20 mouse cellular contexts compared by ENCODE assay signal in genomic region chr14:39859294-39859693, GRCm38 (mm10).
DNase-seq lines count a peak whose midpoint lies in the region; ATAC-seq and TF ChIP-seq lines count a peak whose summit lies in the region.
"Had no signal": no experiment of that assay in that cellular context is flagged by ENCODE, and none has a peak within 500 bp of the region (broad histone marks: within the 10 kb centered on the region; RNA-seq: fewer than 3 reads in every experiment).

No protein-coding gene starts in this region.

- peak; percentile 17 for DNase-seq in brain, adult 2 months (ENCODE audit: low read depth, low spot score)
- peak; percentile 25 to 60 for DNase-seq in cerebellum, adult 2 months
- peak; percentile 19 to 37 for DNase-seq in cerebellum, postnatal 10 days
- DNase-seq in hindbrain, embryonic 10.5 days (ENCODE audit: low spot score), result no peak
- DNase-seq: adrenal gland, adult 8-10 months; adrenal gland, postnatal 36 days; forebrain, postnatal 0 days; gastrocnemius, adult 2 months; heart, adult 2 months; heart, postnatal 14 days; kidney, adult 2 months had no signal

- TF ChIP-seq CTCF in cerebellum, adult 2 months (IDR thresholded peaks at IDR 0.05; ENCODE audit: borderline replicate concordance, insufficient read depth, low read depth, low read length), result no peak

- H3K9me3 ChIP-seq in neural tube, embryonic 15.5 days (replicated peaks), result no peaks in the 10 kb centered on the region
- no peaks in the 10 kb centered on the region for H3K9me3 ChIP-seq in hindbrain, embryonic 10.5 days
- H3K9me3 ChIP-seq in forebrain, embryonic 13.5 days (replicated peaks), result no peaks in the 10 kb centered on the region
- H3K9me3 ChIP-seq: embryonic facial prominence, embryonic 13.5 days; forebrain, embryonic 12.5 days; heart, embryonic 15.5 days; hindbrain, embryonic 15.5 days; kidney, embryonic 15.5 days had no signal

- no peaks in the 10 kb centered on the region for H3K36me3 ChIP-seq in neural tube, embryonic 15.5 days
- H3K36me3 ChIP-seq in hindbrain, embryonic 10.5 days, result no peaks in the 10 kb centered on the region
- H3K36me3 ChIP-seq in forebrain, embryonic 13.5 days (ENCODE audit: poor library complexity, severe bottlenecking), result no peaks in the 10 kb centered on the region
- H3K36me3 ChIP-seq: embryonic facial prominence, embryonic 13.5 days; forebrain, embryonic 12.5 days; heart, embryonic 15.5 days; hindbrain, embryonic 15.5 days; kidney, embryonic 15.5 days had no signal

- H3K27ac ChIP-seq in cerebellum, adult 2 months (ENCODE audit: insufficient read depth, low read length), result no peak overlapping the region
- H3K27ac ChIP-seq in neural tube, embryonic 15.5 days (replicated peaks), result no peak overlapping the region
- H3K27ac ChIP-seq in hindbrain, embryonic 10.5 days, result no peak overlapping the region
- no peak overlapping the region for H3K27ac ChIP-seq in forebrain, embryonic 13.5 days
- H3K27ac ChIP-seq: embryonic facial prominence, embryonic 13.5 days; forebrain, embryonic 12.5 days; gastrocnemius, adult 2 months; heart, adult 2 months; heart, embryonic 15.5 days; hindbrain, embryonic 15.5 days; kidney, embryonic 15.5 days had no signal

- H3K4me3 ChIP-seq in cerebellum, adult 2 months (replicated peaks; ENCODE audit: insufficient read depth, low read depth, low read length), result no peak overlapping the region
- no peak overlapping the region for H3K4me3 ChIP-seq in neural tube, embryonic 15.5 days (replicated peaks)
- no peak overlapping the region for H3K4me3 ChIP-seq in hindbrain, embryonic 10.5 days
- no peak overlapping the region for H3K4me3 ChIP-seq in forebrain, embryonic 13.5 days
- H3K4me3 ChIP-seq: embryonic facial prominence, embryonic 13.5 days; forebrain, embryonic 12.5 days; gastrocnemius, adult 2 months; heart, adult 2 months; heart, embryonic 15.5 days; hindbrain, embryonic 15.5 days; kidney, embryonic 15.5 days had no signal

- H3K9ac ChIP-seq in neural tube, embryonic 15.5 days (replicated peaks), result no peak overlapping the region
- no peak overlapping the region for H3K9ac ChIP-seq in forebrain, embryonic 13.5 days
- H3K9ac ChIP-seq: embryonic facial prominence, embryonic 13.5 days; forebrain, embryonic 12.5 days; forebrain, postnatal 0 days; heart, embryonic 15.5 days; hindbrain, embryonic 15.5 days; kidney, embryonic 15.5 days had no signal

- ATAC-seq in neural tube, embryonic 15.5 days (ENCODE audit: low FRiP score), result no peak
- ATAC-seq in forebrain, embryonic 13.5 days, result no peak
- ATAC-seq: forebrain, postnatal 0 days; intestine, embryonic 16.5 days had no signal

- H3K4me2 ChIP-seq in neural tube, embryonic 15.5 days, result no peak overlapping the region
- no peak overlapping the region for H3K4me2 ChIP-seq in forebrain, embryonic 13.5 days
- H3K4me2 ChIP-seq: embryonic facial prominence, embryonic 13.5 days; forebrain, embryonic 12.5 days; heart, embryonic 11.5 days; heart, embryonic 15.5 days; hindbrain, embryonic 15.5 days; kidney, embryonic 15.5 days had no signal

- H3K27me3 ChIP-seq in cerebellum, adult 2 months (ENCODE audit: control insufficient read depth, insufficient read depth, low read length), result no peaks in the 10 kb centered on the region
- no peaks in the 10 kb centered on the region for H3K27me3 ChIP-seq in neural tube, embryonic 15.5 days (replicated peaks)
- H3K27me3 ChIP-seq in hindbrain, embryonic 10.5 days (ENCODE audit: insufficient read depth, poor library complexity, severe bottlenecking), result no peaks in the 10 kb centered on the region
- no peaks in the 10 kb centered on the region for H3K27me3 ChIP-seq in forebrain, embryonic 13.5 days
- H3K27me3 ChIP-seq: embryonic facial prominence, embryonic 13.5 days; forebrain, embryonic 12.5 days; heart, embryonic 15.5 days; hindbrain, embryonic 15.5 days; kidney, embryonic 15.5 days had no signal

- no peaks in the 10 kb centered on the region for H3K4me1 ChIP-seq in cerebellum, adult 2 months (ENCODE audit: control insufficient read depth, insufficient read depth, low read length)
- no peaks in the 10 kb centered on the region for H3K4me1 ChIP-seq in neural tube, embryonic 15.5 days
- no peaks in the 10 kb centered on the region for H3K4me1 ChIP-seq in hindbrain, embryonic 10.5 days (replicated peaks)
- H3K4me1 ChIP-seq in forebrain, embryonic 13.5 days, result no peaks in the 10 kb centered on the region
- H3K4me1 ChIP-seq: embryonic facial prominence, embryonic 13.5 days; forebrain, embryonic 12.5 days; heart, embryonic 15.5 days; hindbrain, embryonic 15.5 days; kidney, embryonic 15.5 days had no signal

- 13% methylated on average over 3 of the region's 3 CpGs for WGBS in cerebellum, adult 2 months
- WGBS in neural tube, embryonic 15.5 days, result 87% methylated on average over 3 of the region's 3 CpGs
- WGBS in hindbrain, embryonic 10.5 days, result 88% methylated on average over 3 of the region's 3 CpGs
- whole genome bisulfite sequencing in forebrain, embryonic 13.5 days, result 78% methylated on average over 3 of the region's 3 CpGs

- no peak for TF ChIP-seq POLR2A in cerebellum, adult 2 months (IDR thresholded peaks at IDR 0.05; ENCODE audit: borderline replicate concordance, insufficient read depth, low read length)
